Mouse (Mus musculus) liver, embryonic 13.5 days (tissue): ENCODE results near the gene Ubiad1. TPM values are rescaled to one million over a fixed set of nuclear protein-coding genes. Genes with fewer than 3 reads are reported as not detected.
A peak's percentile ranks its signal among the peaks of the same experiment; 100 is the strongest.

ENCODE experiments used
- ATAC-seq: fragments of 200-750 bp; cut with Nextera tagmentation; 2 replicates; pipeline ENCODE4 v1.8.0; 2017; ENCODE audit warnings: low read depth, mild to moderate bottlenecking, moderate number of reproducible peaks, moderate library complexity
- DNase-seq: peaks from one replicate; pipeline ENCODE4 v3.0.0; 2022
- H3K27ac ChIP-seq: fragments of 300-500 bp; sonication (generic); 2 replicates; pipeline ENCODE4 v1.5.1; 2015; ENCODE audit warnings: moderate library complexity, mild to moderate bottlenecking, inconsistent platforms
- H3K27me3 ChIP-seq: fragments of 300-500 bp; sonication (generic); 2 replicates; pipeline ENCODE4 v1.6.1; 2015; ENCODE audit warnings: mild to moderate bottlenecking, inconsistent platforms
- H3K36me3 ChIP-seq: fragments of 300-500 bp; sonication (generic); 2 replicates; pipeline ENCODE4 v1.6.1; 2015; ENCODE audit warnings: mild to moderate bottlenecking, inconsistent platforms
- H3K4me1 ChIP-seq: fragments of 300-500 bp; sonication (generic); replicated peaks from 2 replicates; pipeline ENCODE4 v1.6.1; 2015; ENCODE audit warnings: inconsistent platforms
- H3K4me2 ChIP-seq: fragments of 300-500 bp; sonication (generic); 2 replicates; pipeline ENCODE4 v1.6.1; 2015; ENCODE audit warnings: inconsistent platforms, mild to moderate bottlenecking, moderate library complexity
- H3K4me3 ChIP-seq: fragments of 300-500 bp; sonication (generic); replicated peaks from 2 replicates; pipeline ENCODE4 v1.5.1; 2015; ENCODE audit warnings: mild to moderate bottlenecking, inconsistent platforms
- H3K9ac ChIP-seq: fragments of 300-500 bp; sonication (generic); 2 replicates; pipeline ENCODE4 v1.6.1; 2015; ENCODE audit warnings: mild to moderate bottlenecking, inconsistent platforms
- H3K9me3 ChIP-seq: fragments of 300-500 bp; sonication (generic); replicated peaks from 2 replicates; pipeline ENCODE4 v1.6.1; 2016; ENCODE audit warnings: inconsistent platforms
- WGBS: fragments of 180-500 bp; shearing (Covaris S2); methylation state at CpG from one replicate; pipeline ENCODE4 v1.1.7; 2015; ENCODE audit not compliant: insufficient replicate concordance; 5-methylcytosine and 5-hydroxymethylcytosine counted together
- polyA plus RNA-seq: library from polyadenylated mRNA; unstranded; fragments of >200 nt; fragmentation: Nextera tagmentation; extraction: Ambion mirVana; gene quantifications from 2 replicates; pipeline ENCODE4 v1.2.1, GENCODE M21; 2015

Ubiad1 gene
- polyA plus RNA-seq, 1 experiment from 2014 or later: 13.3 TPM

DNA sequence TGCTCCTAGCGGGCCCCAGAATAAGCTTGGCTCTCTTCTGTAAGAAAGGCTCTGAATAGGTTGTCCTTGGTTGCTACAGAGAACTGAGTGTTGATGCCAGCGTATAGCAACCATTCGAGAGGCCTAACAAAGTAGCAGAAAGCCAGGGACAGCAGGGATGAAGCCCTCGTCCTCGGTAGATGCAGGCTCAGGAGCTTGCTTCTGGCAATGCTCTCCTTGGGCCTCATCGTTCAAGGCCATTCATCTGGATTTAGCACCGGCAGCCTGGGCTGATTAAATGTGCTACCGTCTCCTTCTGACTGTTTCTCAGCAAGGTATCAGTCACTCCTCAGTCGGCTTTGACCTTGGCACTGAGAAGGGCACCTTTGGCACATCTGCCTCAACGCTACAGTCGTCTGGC, 15.4 kb downstream of the Ubiad1 start:
- no peak for DNase-seq
- H3K9me3 ChIP-seq: no peaks in the 10 kb centered on the region
- ATAC-seq: no peak
- no peak overlapping the region for H3K4me3 ChIP-seq
- H3K9ac ChIP-seq: no peak overlapping the region
- WGBS: 78% methylated on average over 11 of the region's 11 CpGs
- peaks cover 22% of the 10 kb centered on the region for H3K4me1 ChIP-seq
- no peaks in the 10 kb centered on the region for H3K27me3 ChIP-seq
- no peaks in the 10 kb centered on the region for H3K36me3 ChIP-seq
- no peak overlapping the region for H3K4me2 ChIP-seq
- no peak overlapping the region for H3K27ac ChIP-seq

DNA sequence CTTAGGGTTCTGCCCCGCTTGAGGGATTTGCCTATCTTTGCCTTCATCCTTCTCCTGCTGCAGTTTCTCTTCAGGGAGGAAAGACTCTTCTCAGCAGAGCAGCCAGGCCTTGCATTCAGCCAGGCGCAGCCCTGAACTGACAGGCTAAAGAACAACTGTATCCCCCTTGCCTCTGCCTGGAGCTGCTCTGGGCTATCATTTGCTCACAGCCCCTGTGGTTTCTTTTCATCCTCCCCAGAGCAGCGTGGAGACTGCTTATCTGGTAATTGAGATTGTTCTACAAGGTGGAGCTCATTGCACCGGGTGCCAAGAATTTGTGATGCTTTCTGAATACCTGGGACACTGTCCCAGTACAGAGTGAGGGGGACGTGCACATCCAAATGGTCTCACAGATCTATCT, 16.0 kb downstream of the Ubiad1 start:
- H3K36me3 ChIP-seq: no peaks in the 10 kb centered on the region
- H3K4me2 ChIP-seq: no peak overlapping the region
- no peaks in the 10 kb centered on the region for H3K9me3 ChIP-seq
- no peaks in the 10 kb centered on the region for H3K27me3 ChIP-seq
- no peak overlapping the region for H3K4me3 ChIP-seq
- H3K4me1 ChIP-seq: peaks cover 18% of the 10 kb centered on the region
- H3K9ac ChIP-seq: no peak overlapping the region
- no peak for DNase-seq
- WGBS: 41% methylated on average over 5 of the region's 5 CpGs
- no peak overlapping the region for H3K27ac ChIP-seq
- ATAC-seq: peak; percentile 62

DNA sequence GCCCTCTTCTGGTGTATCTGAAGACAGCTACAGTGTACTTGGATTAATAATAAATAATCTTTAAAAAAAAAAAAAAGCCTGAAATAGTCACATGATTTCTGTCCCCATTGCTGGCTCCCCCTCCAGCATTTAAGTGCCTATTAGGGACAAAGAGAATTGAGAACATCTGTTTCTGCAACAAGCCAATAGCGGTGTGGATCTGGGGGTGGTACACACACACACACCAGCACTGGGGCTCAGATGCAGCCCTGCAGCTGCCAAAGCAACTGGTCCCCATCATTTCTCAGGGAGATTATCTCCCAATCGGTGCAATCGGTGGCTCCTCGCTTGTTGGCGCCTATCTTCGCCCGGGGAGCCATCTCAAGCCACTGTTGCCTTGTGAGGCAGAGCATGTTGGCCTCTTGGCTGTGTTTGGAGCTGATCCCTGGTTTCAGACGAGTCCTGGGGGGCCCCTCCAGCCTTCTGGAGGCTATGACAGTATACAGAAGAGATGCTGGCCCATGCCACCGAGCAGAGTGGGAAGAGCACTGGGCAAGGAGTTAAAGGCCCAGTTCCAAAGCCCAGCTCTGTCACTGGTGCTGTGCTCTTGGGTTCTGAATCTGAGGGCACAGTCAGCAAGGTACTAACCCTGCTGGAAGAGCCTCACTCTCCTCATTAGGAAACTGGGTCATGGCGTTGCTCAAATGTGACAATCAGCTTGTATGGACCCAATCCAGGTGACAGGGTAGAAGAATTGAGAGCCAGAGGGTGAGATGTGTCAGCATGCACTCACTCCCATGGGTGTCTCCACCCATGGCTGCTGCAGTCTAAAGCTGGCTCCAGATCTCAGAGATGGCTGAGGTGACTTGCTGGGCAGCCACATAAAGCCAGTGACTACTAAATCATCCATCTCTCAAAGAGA, 17.4 kb downstream of the Ubiad1 start:
- no peak overlapping the region for H3K27ac ChIP-seq
- H3K4me3 ChIP-seq: no peak overlapping the region
- H3K9ac ChIP-seq: no peak overlapping the region
- H3K9me3 ChIP-seq: no peaks in the 10 kb centered on the region
- no peak for ATAC-seq
- H3K36me3 ChIP-seq: no peaks in the 10 kb centered on the region
- no peak overlapping the region for H3K4me2 ChIP-seq
- H3K27me3 ChIP-seq: no peaks in the 10 kb centered on the region
- H3K4me1 ChIP-seq: peaks cover 18% of the 10 kb centered on the region
- no peak for DNase-seq
- WGBS: 65% methylated on average over 10 of the region's 10 CpGs

DNA sequence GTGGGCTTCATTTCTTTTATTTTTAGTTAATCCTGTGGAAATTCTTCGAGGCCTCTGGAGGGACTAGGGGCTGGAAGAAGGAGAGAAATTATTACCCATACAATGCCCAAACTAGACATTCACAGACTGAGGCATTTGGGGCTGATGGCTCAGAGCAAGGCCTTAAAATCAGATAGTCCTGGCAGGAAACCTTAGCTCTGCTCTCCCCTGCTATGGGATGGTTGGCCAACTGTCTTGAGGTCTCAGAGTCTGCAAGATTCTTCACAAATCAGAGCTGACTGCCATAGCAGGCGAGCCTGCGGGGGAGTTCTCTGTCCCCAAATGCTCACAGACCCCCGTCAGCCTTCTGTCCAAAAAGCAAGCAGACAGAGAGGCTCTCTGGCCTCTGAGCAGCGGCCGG, 27.0 kb downstream of the Ubiad1 start:
- Histone ChIP-seq H3K36me3 (no peaks in the 10 kb centered on the region), H3K4me1 (peaks cover 32% of the 10 kb centered on the region), H3K4me3 (no peak overlapping the region), H3K27ac (peak overlapping the region; percentile 59), H3K4me2 (peak overlapping the region; percentile 57), H3K27me3 (peaks cover 29% of the 10 kb centered on the region), H3K9ac (no peak overlapping the region), H3K9me3 (no peaks in the 10 kb centered on the region)
- ATAC-seq (peak; percentile 32; the same call in 1 of the 2 replicates), DNase-seq (no peak)
- WGBS: 57% methylated on average over 6 of the region's 6 CpGs

DNA sequence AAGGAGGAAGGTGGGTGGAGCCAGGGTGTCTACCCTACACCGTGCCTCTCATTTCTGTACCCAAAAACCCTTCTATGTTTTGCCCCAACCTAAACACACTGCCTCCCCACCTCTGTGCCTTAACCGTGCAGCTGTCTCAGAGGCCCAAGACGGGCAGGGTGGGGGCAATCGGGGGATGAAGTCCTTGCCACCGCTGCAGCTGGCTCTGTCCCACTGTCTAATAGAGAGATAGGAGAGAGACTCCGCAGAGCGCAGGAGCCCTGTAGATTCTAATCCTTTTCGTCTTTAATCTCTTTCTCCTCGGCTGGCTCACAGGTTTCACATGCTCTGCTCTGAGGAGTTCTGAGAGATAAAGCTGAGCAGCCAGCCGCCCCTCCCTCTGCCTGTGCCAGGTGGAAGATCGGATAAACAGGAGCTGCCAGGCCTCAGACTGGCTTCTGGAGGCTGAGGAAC, 27.5 kb downstream of the Ubiad1 start:
- Histone ChIP-seq H3K27ac (peak overlapping the region; percentile 59), H3K36me3 (no peaks in the 10 kb centered on the region), H3K9me3 (no peaks in the 10 kb centered on the region), H3K4me2 (peak overlapping the region; percentile 57), H3K4me3 (peak overlapping the region; percentile 26), H3K9ac (peak overlapping the region; percentile 37; the same call in 1 of the 2 replicates), H3K27me3 (peaks cover 29% of the 10 kb centered on the region), H3K4me1 (peaks cover 32% of the 10 kb centered on the region)
- DNase-seq: peak; percentile 71
- peak; percentile 95 for ATAC-seq
- 18% methylated on average over 11 of the region's 11 CpGs for WGBS

DNA sequence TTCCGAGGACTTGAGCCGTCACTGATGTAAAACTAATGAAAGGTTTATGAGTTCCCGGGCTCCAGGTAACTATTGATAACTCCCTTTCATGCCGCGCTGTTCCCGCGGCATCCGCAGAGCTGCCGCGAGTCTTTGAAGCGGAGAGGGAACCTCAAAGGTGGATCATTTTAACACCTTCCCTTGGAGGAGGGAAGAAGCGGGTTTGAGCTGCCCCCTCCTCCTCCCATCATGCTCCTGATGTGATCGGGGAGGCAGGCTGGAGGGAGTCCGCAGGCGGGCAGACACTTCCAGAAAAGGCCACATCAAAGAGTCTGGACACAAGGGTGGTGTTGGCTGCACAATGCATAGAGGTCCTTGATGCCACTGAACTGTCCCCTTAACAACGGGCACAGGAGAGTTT, 29.0 kb downstream of the Ubiad1 start:
- Histone ChIP-seq H3K4me1 (peaks cover 32% of the 10 kb centered on the region), H3K9me3 (no peaks in the 10 kb centered on the region), H3K27me3 (peaks cover 35% of the 10 kb centered on the region), H3K36me3 (no peaks in the 10 kb centered on the region), H3K4me3 (no peak overlapping the region), H3K4me2 (no peak overlapping the region; the same call in 1 of the 2 replicates), H3K9ac (no peak overlapping the region), H3K27ac (no peak overlapping the region)
- ATAC-seq (no peak), DNase-seq (no peak)
- 12% methylated on average over 16 of the region's 16 CpGs for WGBS

DNA sequence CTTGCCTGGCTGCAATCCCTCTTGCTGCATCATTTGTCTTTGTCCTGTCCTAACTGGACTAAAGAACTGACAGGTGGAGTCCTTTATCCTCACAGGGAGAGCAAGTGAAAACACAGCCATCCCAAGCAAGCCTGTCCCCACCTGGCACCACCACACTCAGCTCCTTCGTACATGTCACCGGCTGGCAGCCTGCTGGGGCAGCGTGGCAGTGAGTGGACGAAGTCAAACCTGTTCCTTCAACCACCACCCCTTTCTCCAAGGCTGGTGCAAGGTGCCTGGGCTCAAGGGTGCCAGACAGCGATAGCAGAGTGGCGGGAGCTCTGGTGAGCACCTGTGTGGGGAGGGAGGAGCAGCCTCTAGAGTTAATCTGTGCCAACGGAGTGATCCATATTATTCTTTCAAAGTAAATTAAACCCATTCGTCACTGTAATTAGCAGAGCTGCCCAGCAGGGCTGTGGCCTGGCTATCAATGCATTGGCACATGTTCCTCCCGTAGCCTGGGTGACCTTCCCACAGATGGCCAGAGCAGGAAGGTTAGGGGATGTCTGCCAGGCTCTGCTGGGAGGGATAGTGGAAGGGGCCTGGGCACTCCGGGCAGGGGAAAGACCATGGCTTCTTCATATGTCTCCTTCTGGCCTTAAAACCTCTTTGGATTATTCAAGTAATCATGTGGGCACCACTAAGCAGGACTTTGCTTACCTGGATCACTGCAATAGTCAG, 36.2 kb downstream of the Ubiad1 start:
- Histone ChIP-seq H3K4me3 (no peak overlapping the region), H3K9ac (no peak overlapping the region), H3K9me3 (no peaks in the 10 kb centered on the region), H3K4me2 (no peak overlapping the region), H3K36me3 (no peaks in the 10 kb centered on the region), H3K27ac (no peak overlapping the region), H3K27me3 (peaks cover 64% of the 10 kb centered on the region), H3K4me1 (no peaks in the 10 kb centered on the region)
- WGBS: 60% methylated on average over 10 of the region's 10 CpGs
- no peak for DNase-seq
- ATAC-seq: no peak

DNA sequence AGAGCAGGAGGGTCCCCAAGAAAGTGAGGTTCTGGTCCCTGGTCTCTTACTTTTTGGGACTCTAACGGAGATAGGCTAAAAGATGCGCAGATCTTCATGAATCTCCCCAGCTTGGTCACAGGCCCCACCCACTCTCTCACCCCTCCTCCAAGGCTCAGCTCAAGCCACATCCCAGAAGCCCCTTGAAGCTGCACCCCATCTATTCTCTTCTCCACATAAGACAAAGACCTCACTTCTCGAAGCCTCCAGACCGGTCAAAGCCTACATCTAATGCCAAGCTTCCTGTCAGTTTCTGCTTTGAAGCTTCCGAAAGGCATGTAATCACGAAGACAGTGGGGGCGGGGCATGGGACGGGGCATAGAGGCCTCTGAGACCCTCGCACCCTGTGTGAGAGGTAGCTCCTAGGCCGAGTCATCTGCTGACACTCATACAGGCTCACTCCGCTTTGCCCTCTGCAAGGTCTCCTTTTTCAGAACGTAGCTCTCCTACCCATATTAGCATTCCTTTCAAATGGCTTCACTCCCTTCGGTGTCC, 39.2 kb downstream of the Ubiad1 start:
- Histone ChIP-seq H3K4me3 (no peak overlapping the region), H3K27ac (no peak overlapping the region), H3K36me3 (no peaks in the 10 kb centered on the region), H3K4me2 (no peak overlapping the region), H3K9ac (no peak overlapping the region), H3K27me3 (peaks cover 77% of the 10 kb centered on the region), H3K4me1 (no peaks in the 10 kb centered on the region), H3K9me3 (no peaks in the 10 kb centered on the region)
- ATAC-seq (no peak), DNase-seq (no peak)
- WGBS: 15% methylated on average over 13 of the region's 13 CpGs

DNA sequence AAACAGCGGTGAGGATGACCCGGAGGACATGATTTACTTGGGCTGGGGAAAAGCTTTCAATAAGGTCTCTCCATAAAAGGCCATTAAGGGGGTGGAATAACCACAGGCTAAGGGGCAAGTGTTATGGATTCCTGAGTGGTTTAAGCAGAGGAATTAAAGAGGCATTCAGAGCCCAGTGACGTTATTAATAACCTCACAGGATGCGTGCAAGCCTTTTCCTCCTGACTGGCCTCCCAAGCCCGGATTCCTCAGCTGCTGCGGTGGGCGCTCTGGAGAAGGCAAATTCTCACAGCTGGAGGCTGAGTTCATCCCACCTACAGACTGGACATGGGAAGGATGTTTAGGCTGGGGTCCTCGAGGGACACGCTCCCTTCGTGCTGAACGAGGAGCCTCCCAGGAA, 39.8 kb downstream of the Ubiad1 start:
- Histone ChIP-seq H3K9me3 (no peaks in the 10 kb centered on the region), H3K4me2 (no peak overlapping the region), H3K27me3 (peaks cover 76% of the 10 kb centered on the region), H3K4me3 (no peak overlapping the region), H3K27ac (no peak overlapping the region), H3K9ac (no peak overlapping the region), H3K4me1 (no peaks in the 10 kb centered on the region), H3K36me3 (no peaks in the 10 kb centered on the region)
- ATAC-seq (no peak), DNase-seq (no peak)
- WGBS: 10% methylated on average over 11 of the region's 11 CpGs

DNA sequence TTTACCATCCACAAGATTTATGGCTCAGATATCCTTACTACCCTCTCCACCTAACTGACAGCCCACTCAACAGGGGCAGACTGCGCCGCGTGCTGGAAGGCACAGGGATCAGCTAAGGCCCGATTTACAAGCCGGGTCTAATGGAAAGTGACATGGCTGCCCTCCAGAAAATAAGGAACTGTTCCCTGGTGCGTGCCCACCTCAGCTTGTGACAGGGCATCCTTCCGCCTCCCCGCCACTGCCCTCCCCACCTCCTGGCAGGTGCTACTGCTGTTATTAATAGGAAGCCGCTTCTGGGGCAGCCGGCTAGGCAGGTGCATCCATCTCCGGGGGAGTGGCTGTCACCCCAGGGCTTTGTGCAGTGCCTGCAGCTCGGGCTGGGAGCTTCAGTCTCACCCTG, 41.2 kb downstream of the Ubiad1 start:
- WGBS: 21% methylated on average over 12 of the region's 12 CpGs
- no peak for ATAC-seq
- DNase-seq: no peak
- no peak overlapping the region for H3K27ac ChIP-seq
- H3K4me2 ChIP-seq: no peak overlapping the region
- H3K27me3 ChIP-seq: peaks cover 67% of the 10 kb centered on the region
- H3K4me3 ChIP-seq: no peak overlapping the region
- H3K36me3 ChIP-seq: no peaks in the 10 kb centered on the region
- H3K9me3 ChIP-seq: no peaks in the 10 kb centered on the region
- H3K9ac ChIP-seq: no peak overlapping the region
- no peaks in the 10 kb centered on the region for H3K4me1 ChIP-seq

DNA sequence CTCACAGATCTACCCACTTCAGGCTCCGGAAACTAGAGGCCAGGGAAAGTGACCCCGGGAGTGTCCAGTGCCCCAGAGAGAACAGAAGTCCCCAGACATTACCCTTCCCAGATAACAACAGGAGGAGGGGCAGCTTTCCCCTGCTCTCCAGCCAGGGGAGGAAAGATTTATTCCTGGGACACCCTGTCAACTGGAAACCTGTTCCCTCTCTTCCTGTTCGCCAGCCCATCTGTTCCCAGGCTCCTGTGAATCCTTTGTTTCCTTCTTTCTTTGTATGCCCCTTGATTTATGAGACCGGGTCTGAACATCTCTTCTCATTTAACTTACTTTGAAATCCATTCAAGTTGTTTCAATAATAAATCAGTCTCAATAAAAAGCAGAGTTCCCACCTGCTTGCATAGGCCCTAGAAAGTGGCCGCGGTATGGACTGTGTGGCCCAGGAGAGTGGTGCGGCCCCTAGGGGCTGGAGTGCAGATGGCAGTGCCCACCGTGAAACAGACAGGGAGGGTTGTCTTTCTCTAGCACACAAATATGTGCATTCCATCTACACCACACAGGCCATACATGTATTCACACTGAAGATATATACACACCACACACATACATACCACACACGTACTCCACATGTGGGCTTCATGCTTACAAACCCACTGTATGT, 45.0 kb downstream of the Ubiad1 start:
- Histone ChIP-seq H3K4me3 (no peak overlapping the region), H3K27ac (no peak overlapping the region), H3K9ac (no peak overlapping the region), H3K36me3 (no peaks in the 10 kb centered on the region), H3K4me2 (no peak overlapping the region), H3K27me3 (peaks cover 33% of the 10 kb centered on the region), H3K4me1 (no peaks in the 10 kb centered on the region), H3K9me3 (no peaks in the 10 kb centered on the region)
- ATAC-seq: no peak
- WGBS: 59% methylated on average over 9 of the region's 9 CpGs
- DNase-seq: no peak
